Mouse (Mus musculus): ENCODE data around the gene Mafg. TPM values are rescaled to one million over a fixed set of nuclear protein-coding genes. Genes with fewer than 3 reads are reported as not detected.
"Not testable (repeated sequence)": the region's sequence is repeated elsewhere in the genome, so short reads cannot be mapped to it uniquely, and the experiment has no call there.

Gene Mafg
- polyA plus RNA-seq (2012; rRNA removed): 56.9 and 67.7 TPM in 2 replicates
- polyA plus RNA-seq (2014; fragmentation: Nextera tagmentation; extraction: Ambion mirVana): 26.1 and 30.5 TPM in 2 replicates

GRCm38 (mm10) chr11:120633520-120634343, at the start of gene Mafg:
Gene Mafg, minus strand, starts transcription at chr11:120633600.
- peak within 1 kb of the TSS; percentile 70 for H3K4me2 ChIP-seq (replicated peaks; ENCODE audit: low read depth, low read length, severe bottlenecking)
- H3K4me1 ChIP-seq (ENCODE audit: control insufficient read depth, insufficient read depth, low read length): peaks cover 15% of the 10 kb centered on the region
- peak within 1 kb of the TSS; percentile 76 for H3K27ac ChIP-seq (replicated peaks; ENCODE audit: low read depth, low read length)
- WGBS: 11% methylated on average over 55 of the region's 58 CpGs
- peak within 1 kb of the TSS; percentile 88 for H3K9ac ChIP-seq (ENCODE audit: low read depth, low read length, severe bottlenecking)
- peak; percentile 91 for ATAC-seq (ENCODE audit: low FRiP score, low read depth)
- H3K36me3 ChIP-seq (ENCODE audit: control insufficient read depth, insufficient read depth, low read length): peaks cover 8% of the 10 kb centered on the region
- H3K27me3 ChIP-seq (ENCODE audit: control insufficient read depth, insufficient read depth, low read length): no peaks in the 10 kb centered on the region
- H3K4me3 ChIP-seq (replicated peaks; ENCODE audit: low read length): peak within 1 kb of the TSS; percentile 96
- no peaks in the 10 kb centered on the region for H3K9me3 ChIP-seq (ENCODE audit: control insufficient read depth, low read length)
- TF ChIP-seq POLR2A (IDR thresholded peaks at IDR 0.05; ENCODE audit: borderline replicate concordance, extremely low read depth, insufficient read depth, insufficient read length): no peak
- DNase-seq (ENCODE audit: low spot score): peak; percentile 96

GRCm38 (mm10) chr11:120682683-120683082, 49.3 kb upstream of the Mafg start:
- DNase-seq (ENCODE audit: low spot score) (no peak), ATAC-seq (ENCODE audit: low FRiP score, low read depth) (no peak)
- no peak overlapping the region for H3K4me3 ChIP-seq (replicated peaks; ENCODE audit: low read length)
- H3K4me1 ChIP-seq (ENCODE audit: control insufficient read depth, insufficient read depth, low read length): no peaks in the 10 kb centered on the region
- H3K36me3 ChIP-seq (ENCODE audit: control insufficient read depth, insufficient read depth, low read length): peaks cover 67% of the 10 kb centered on the region
- TF ChIP-seq POLR2A (IDR thresholded peaks at IDR 0.05; ENCODE audit: borderline replicate concordance, extremely low read depth, insufficient read depth, insufficient read length): no peak
- H3K27ac ChIP-seq (replicated peaks; ENCODE audit: low read depth, low read length): no peak overlapping the region
- H3K9ac ChIP-seq (ENCODE audit: low read depth, low read length, severe bottlenecking): no peak overlapping the region
- H3K9me3 ChIP-seq (ENCODE audit: control insufficient read depth, low read length): no peaks in the 10 kb centered on the region
- H3K4me2 ChIP-seq (replicated peaks; ENCODE audit: low read depth, low read length, severe bottlenecking): no peak overlapping the region
- 88% methylated on average over 5 of the region's 5 CpGs for WGBS
- H3K27me3 ChIP-seq (ENCODE audit: control insufficient read depth, insufficient read depth, low read length): no peaks in the 10 kb centered on the region

- H3K9me3 ChIP-seq (ENCODE audit: control insufficient read depth, low read length): no peaks in the 10 kb centered on the region
- no peak overlapping the region for H3K27ac ChIP-seq (replicated peaks; ENCODE audit: low read depth, low read length)
- no peaks in the 10 kb centered on the region for H3K4me1 ChIP-seq (ENCODE audit: control insufficient read depth, insufficient read depth, low read length)
- H3K27me3 ChIP-seq (ENCODE audit: control insufficient read depth, insufficient read depth, low read length): no peaks in the 10 kb centered on the region
- no peak for TF ChIP-seq POLR2A (IDR thresholded peaks at IDR 0.05; ENCODE audit: borderline replicate concordance, extremely low read depth, insufficient read depth, insufficient read length)
- H3K9ac ChIP-seq (ENCODE audit: low read depth, low read length, severe bottlenecking): no peak overlapping the region
- H3K36me3 ChIP-seq (ENCODE audit: control insufficient read depth, insufficient read depth, low read length): peaks cover 60% of the 10 kb centered on the region
- H3K4me2 ChIP-seq (replicated peaks; ENCODE audit: low read depth, low read length, severe bottlenecking): no peak overlapping the region
- ATAC-seq (ENCODE audit: low FRiP score, low read depth) (no peak), DNase-seq (ENCODE audit: low spot score) (no peak)
- no peak overlapping the region for H3K4me3 ChIP-seq (replicated peaks; ENCODE audit: low read length)
- WGBS: 84% methylated on average over 3 of the region's 3 CpGs
Observed at GRCm38 (mm10) chr11:120679909-120680308, 46.5 kb upstream of the Mafg start.

GRCm38 (mm10) chr11:120676951-120677350, 43.6 kb upstream of the Mafg start:
- Histone ChIP-seq H3K4me1 (ENCODE audit: control insufficient read depth, insufficient read depth, low read length) (peaks cover 9% of the 10 kb centered on the region), H3K27ac (replicated peaks; ENCODE audit: low read depth, low read length) (no peak overlapping the region)

GRCm38 (mm10) chr11:120675875-120676274, 42.5 kb upstream of the Mafg start:
- H3K4me3 ChIP-seq (replicated peaks; ENCODE audit: low read length): not testable (repeated sequence)
- H3K36me3 ChIP-seq (ENCODE audit: control insufficient read depth, insufficient read depth, low read length): peaks cover 34% of the 10 kb centered on the region

More at GRCm38 (mm10) chr11:120676951-120677350, 43.6 kb upstream of the Mafg start:
- WGBS: 92% methylated on average over 4 of the region's 4 CpGs
- Histone ChIP-seq H3K4me3 (replicated peaks; ENCODE audit: low read length) (no peak overlapping the region), H3K27me3 (ENCODE audit: control insufficient read depth, insufficient read depth, low read length) (no peaks in the 10 kb centered on the region), H3K4me2 (replicated peaks; ENCODE audit: low read depth, low read length, severe bottlenecking) (no peak overlapping the region), H3K9me3 (ENCODE audit: control insufficient read depth, low read length) (no peaks in the 10 kb centered on the region), H3K9ac (ENCODE audit: low read depth, low read length, severe bottlenecking) (no peak overlapping the region), H3K36me3 (ENCODE audit: control insufficient read depth, insufficient read depth, low read length) (peaks cover 40% of the 10 kb centered on the region)
- DNase-seq (ENCODE audit: low spot score) (no peak), ATAC-seq (ENCODE audit: low FRiP score, low read depth) (no peak)
- no peak for TF ChIP-seq POLR2A (IDR thresholded peaks at IDR 0.05; ENCODE audit: borderline replicate concordance, extremely low read depth, insufficient read depth, insufficient read length)

More at GRCm38 (mm10) chr11:120675875-120676274, 42.5 kb upstream of the Mafg start:
- H3K27me3 ChIP-seq (ENCODE audit: control insufficient read depth, insufficient read depth, low read length); H3K27ac ChIP-seq (replicated peaks; ENCODE audit: low read depth, low read length); H3K4me2 ChIP-seq (replicated peaks; ENCODE audit: low read depth, low read length, severe bottlenecking); ATAC-seq (ENCODE audit: low FRiP score, low read depth); H3K9ac ChIP-seq (ENCODE audit: low read depth, low read length, severe bottlenecking); DNase-seq (ENCODE audit: low spot score); H3K4me1 ChIP-seq (ENCODE audit: control insufficient read depth, insufficient read depth, low read length); H3K9me3 ChIP-seq (ENCODE audit: control insufficient read depth, low read length): not testable (repeated sequence)
- 90% methylated on average over 5 of the region's 5 CpGs for WGBS
